Mouse (Mus musculus) embryo, embryonic 11.5 days (tissue): ENCODE results near the gene Chst10.

ENCODE experiments used
- DNase-seq: peaks from one replicate; pipeline ENCODE4 v3.0.0-alpha.2; 2012; ENCODE audit warnings: low read depth, low spot score

The Chst10 gene

GRCm38 (mm10) chr1:38869398-38870195, 28.4 kb downstream of the Chst10 start:
- no peak for DNase-seq

GRCm38 (mm10) chr1:38866242-38866641, 31.7 kb downstream of the Chst10 start:
- no peak for DNase-seq

GRCm38 (mm10) chr1:38864341-38864740, 33.6 kb downstream of the Chst10 start:
- DNase-seq: no peak

GRCm38 (mm10) chr1:38862213-38862612, 35.7 kb downstream of the Chst10 start:
- no peak for DNase-seq

- DNase-seq: no peak
These were observed 37.0 kb downstream of the Chst10 start for GRCm38 (mm10) chr1:38860867-38861524.

GRCm38 (mm10) chr1:38860207-38860606, 37.8 kb downstream of the Chst10 start:
- DNase-seq: no peak

- peak; percentile 54 for DNase-seq
These were observed 41.8 kb downstream of the Chst10 start for GRCm38 (mm10) chr1:38856196-38856595.

GRCm38 (mm10) chr1:38852250-38852649, 45.7 kb downstream of the Chst10 start:
- no peak for DNase-seq

GRCm38 (mm10) chr1:38850650-38851049, 47.3 kb downstream of the Chst10 start:
- no peak for DNase-seq

- no peak for DNase-seq
These were observed 49.3 kb downstream of the Chst10 start for GRCm38 (mm10) chr1:38848451-38849289.

GRCm38 (mm10) chr1:38847975-38848374, 50.0 kb downstream of the Chst10 start:
- DNase-seq: peak; percentile 14

- DNase-seq: no peak
These were observed 54.7 kb downstream of the Chst10 start for GRCm38 (mm10) chr1:38843275-38843674.

GRCm38 (mm10) chr1:38842861-38843260, 55.1 kb downstream of the Chst10 start:
- DNase-seq: no peak

- no peak for DNase-seq
These were observed 58.0 kb downstream of the Chst10 start for GRCm38 (mm10) chr1:38839944-38840343.

- peak; percentile 19 for DNase-seq
These were observed 61.5 kb downstream of the Chst10 start, which contains the start of gene Lonrf2 for GRCm38 (mm10) chr1:38836477-38836872. Gene Lonrf2, minus strand, starts transcription at chr1:38836711.

GRCm38 (mm10) chr1:38835568-38836476, 62.1 kb downstream of the Chst10 start:
- peak; percentile 23 for DNase-seq

- peak; percentile 8 for DNase-seq
These were observed 63.1 kb downstream of the Chst10 start for GRCm38 (mm10) chr1:38834899-38835298.

- DNase-seq: no peak
These were observed 73.0 kb downstream of the Chst10 start for GRCm38 (mm10) chr1:38824926-38825325.

- DNase-seq: no peak
These were observed 74.1 kb downstream of the Chst10 start for GRCm38 (mm10) chr1:38823851-38824250.

- no peak for DNase-seq
These were observed 78.3 kb downstream of the Chst10 start for GRCm38 (mm10) chr1:38819691-38820090.

- no peak for DNase-seq
These were observed 80.3 kb downstream of the Chst10 start for GRCm38 (mm10) chr1:38817671-38818070.
